Mouse (Mus musculus) kidney, adult 18-20 months (tissue): ENCODE results near the gene Ncoa3.

Experiments
- DNase-seq: peaks from one replicate; pipeline ENCODE4 v3.0.0; 2021

The Ncoa3 gene

DNA sequence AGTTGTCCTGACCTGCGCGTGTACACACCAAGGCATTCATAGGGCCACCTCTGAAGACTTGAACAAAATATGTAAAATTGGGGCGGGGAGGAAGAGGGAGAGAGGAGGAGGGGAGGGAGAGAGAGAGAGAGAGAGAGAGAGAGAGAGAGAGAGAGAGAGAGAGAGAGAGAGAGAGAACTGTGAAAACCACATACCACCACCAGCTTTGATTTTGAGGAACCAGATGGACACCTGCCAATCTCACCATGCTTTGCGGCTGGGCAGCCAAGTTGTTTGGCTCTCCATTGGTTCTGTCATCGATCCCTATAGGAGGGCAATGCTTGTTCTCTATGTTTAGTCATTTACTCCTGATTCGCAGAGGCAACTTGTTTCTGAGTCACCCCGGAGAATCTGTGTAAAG lies 21.7 kb upstream of the Ncoa3 start:
- no peak for DNase-seq

DNA sequence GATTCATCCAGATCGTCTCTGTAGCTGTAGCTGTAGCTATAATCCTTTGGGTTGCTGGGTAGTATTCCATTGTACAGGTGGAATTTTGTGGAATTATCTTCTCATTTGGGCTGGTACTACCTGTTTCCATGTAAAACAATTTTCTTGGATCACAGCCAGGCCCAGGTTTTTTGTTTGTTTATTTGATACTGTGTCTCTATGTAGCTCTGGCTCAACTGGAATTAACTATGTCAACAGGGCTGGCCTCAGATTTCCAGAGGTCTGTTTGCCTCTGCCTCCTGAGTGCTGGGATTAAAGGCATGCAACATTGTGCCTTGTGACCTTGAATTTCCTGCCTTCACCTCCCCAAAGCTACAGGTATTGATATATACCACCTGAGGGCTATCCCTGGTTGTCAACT lies 18.1 kb upstream of the Ncoa3 start:
- DNase-seq: no peak

DNA sequence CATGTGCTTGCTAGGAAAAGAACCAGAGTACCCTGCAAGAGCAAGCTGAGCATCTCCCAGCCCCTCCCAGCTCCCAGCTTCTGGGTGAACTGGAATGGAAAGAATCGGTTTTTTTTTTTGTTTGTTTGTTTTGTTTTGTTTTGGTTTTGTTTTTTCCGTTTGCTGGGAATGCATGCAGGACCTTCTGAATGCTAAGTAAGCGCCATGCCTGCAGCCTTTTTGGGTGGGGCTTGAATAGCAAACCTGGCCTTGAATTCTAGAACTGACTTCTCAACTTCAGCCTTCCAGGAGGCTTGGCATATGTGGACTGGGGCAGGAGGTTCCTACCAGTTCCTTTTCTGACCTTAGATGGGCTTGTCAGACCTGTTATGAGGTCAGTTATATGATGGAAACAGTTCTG lies 16.2 kb upstream of the Ncoa3 start:
- no peak for DNase-seq

DNA sequence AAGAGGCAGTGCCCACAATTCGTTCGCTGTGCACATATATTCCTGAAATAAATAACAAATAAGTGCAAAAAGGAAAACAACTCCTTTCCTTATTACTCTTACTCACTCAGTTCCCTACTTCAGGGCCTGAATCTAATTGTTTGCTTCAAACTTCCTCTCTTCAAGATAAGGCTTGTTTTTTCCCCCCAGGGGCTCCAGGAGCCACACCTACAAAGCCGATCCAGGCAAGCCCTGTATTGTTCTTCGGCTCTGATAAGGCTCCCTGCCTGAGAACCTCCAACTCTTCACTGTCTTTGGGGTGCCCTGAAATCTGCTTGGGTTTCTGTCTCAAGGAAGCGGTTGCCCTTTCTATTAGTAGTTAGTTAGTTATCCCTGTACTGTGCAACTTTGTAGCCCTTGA lies 15.6 kb upstream of the Ncoa3 start:
- no peak for DNase-seq

DNA sequence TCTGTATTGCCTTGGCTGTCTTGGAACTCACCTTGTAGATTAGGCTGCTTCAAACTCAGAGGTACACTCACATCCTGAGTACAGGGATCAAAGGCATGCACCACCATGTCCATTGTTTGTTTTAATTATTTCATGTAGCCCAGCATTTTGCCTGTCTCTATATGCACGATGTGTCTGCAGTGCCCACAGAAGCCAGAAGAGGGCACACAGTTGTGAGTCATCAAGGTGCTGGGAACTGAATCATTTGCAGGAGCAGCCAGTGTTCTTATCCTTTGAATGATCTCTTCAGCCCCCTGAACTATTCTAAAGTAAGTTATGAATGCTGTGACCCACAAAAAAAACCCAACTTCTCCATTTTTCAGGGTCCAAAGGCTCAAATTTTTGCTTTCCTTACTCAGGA lies 14.3 kb upstream of the Ncoa3 start:
- no peak for DNase-seq

DNA sequence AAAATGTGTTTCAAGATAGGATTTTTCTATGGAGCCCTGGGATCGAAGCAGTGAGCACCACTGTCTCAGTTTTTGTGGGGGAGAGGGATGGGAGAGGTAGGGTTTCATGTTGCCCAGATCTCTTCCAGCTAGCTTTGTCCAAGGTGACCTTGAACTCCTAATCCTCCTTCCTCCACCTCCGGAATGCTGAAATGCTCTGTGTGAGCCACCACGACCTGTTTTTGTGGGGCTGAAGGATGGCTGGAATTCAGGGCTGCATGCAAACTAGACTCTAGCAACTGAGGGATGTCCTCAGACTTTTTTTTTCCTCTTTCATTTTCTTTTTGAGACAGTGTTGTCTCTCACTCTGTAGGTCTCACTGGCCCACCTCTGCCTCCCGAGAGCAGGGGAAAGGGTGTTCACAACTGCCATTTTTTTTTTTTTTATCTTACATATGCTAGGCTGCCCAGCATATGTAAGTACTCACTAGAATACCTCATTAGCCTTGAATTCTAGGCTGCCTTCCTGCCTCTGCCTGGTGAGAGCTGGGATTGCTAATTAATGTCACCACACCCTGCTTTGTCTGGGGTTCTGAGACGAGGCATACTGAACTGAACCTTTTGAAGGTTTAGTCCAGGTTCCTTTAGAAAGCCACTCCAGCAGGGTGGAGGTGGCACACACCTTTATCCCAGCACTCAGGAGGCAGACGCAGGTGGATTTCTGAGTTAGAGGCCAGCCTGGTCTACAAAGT lies 11.0 kb upstream of the Ncoa3 start:
- no peak for DNase-seq

DNA sequence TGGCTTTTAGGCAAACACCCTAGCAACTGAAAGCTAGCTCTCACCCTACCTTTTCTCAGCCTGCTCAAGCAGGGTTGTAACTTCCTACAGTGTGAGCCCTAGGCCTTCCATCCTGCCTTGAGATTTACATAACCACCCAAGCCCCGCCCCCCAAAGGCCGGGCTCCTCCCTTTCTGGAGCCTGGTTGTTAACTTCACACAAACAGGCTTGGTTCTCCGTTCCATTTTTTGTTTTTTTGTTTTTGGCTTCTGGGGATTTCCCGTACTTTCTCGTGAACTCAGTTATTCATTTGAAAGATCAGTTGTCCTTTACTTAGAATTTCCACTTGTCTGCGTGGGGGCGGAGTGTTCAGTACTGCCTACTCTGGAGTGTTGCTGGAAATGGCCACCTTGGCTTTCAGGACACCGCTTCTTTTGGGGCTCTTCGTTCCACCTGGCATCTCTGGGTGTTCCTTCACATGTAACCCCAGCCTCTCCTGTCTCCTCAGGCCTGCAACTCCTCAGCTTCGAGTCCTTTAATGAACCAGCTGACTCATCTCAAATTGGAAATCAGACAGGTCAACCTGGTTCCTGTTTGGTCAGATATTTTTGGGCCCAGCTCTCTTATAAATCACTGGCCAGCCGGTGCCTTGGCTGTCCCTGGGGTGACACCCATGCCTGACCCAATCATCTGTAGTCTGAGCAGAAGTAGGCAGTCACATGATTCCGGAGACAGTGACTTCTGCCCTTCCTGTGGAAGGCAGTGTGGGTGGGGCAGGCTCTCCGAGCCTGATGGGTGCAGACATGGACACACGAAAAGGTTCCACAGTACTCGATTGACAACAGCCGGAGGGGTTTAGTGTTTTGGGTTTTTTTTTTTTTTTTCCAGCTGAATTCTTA lies 9.7 kb upstream of the Ncoa3 start:
- peak; percentile 90 for DNase-seq

DNA sequence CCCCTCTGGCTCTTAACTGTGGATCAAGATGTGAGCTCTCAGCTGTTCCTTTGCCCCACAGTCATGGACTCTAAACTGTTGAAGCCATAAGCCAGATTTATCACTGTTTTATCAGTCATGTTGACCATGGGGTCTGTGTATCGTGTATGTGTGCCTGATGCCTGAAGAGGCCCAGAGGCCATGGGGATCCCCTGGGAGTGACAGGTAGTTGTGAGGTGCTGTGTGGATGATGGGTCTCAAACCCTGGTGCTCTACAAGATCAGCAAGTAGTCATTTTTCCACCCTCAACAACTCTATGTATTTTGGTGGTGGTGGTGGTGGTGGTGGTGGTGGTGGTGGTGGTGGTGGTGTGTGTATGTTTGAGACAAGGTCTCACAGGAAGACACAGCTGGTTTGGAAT lies 8.1 kb upstream of the Ncoa3 start:
- DNase-seq: no peak

- no peak for DNase-seq
Measured at GRCm38 (mm10) chr2:165984891-165985290, 7.5 kb upstream of the Ncoa3 start.

- DNase-seq: no peak
Measured at GRCm38 (mm10) chr2:165985581-165985980, 6.9 kb upstream of the Ncoa3 start.

DNA sequence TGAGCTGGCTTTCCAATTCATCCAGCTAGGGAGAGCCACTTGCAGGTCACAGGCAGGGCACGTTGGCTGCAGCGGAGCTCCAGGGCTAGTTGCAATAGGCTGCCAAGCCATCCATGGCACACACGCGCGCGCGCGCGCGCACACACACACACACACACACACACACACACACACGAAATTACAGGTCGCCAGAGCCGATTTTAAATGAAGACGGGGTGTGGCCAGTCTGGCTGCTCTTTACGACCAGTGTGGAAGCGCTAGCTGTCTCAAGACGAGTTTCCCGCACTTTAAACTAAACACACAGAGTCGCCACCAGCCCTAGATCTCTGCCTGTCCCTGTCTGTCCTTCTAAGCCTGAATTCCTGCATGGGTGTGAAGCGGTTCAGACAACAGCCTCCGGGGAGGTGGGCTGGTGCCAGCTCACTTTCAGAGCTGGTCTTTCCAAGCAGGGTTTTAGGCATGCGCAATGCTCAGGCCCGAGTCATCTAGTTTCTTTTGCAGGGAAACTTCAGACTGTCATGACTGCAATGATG lies 5.4 kb upstream of the Ncoa3 start:
- DNase-seq: peak; percentile 87

DNA sequence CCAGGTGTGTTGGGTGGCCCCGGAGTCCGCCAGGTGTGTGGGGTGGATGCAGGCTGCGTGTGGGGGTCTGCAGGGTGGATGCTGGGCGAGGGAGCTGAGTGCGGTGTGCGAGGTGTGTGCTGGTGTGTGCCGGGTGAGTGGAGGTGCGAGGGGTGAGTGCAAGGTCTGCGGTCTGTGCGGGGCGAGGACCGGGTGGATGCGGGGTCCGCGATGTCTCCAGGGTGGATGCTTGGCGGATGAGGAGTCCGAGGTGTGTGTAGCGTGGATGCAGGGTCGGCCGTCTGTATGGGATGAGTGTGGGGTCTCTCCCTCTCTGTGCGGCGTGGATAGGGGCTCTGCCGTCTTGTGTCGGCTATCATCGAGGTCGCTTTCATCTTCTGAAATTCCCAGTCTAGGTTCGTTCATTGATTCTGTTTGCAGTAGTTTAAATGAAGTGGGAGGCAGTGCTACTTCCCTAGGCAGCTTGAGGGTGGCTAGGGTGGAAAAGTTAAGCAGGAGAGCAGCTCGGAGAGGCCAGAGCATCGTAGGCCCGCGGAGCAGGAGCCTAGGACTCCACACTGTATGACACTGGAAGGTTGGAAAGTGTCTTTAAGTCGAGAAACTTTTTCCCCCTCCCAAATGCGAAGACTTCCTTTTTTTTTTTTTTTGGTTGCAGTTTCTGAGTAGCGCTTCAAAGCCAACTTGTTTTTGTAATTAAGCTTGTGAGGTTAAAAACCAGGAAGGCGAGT lies 901 bp downstream of the Ncoa3 start:
- peak; percentile 44 for DNase-seq

- DNase-seq: no peak
Measured at GRCm38 (mm10) chr2:165994341-165994740, 1.9 kb downstream of the Ncoa3 start.

DNA sequence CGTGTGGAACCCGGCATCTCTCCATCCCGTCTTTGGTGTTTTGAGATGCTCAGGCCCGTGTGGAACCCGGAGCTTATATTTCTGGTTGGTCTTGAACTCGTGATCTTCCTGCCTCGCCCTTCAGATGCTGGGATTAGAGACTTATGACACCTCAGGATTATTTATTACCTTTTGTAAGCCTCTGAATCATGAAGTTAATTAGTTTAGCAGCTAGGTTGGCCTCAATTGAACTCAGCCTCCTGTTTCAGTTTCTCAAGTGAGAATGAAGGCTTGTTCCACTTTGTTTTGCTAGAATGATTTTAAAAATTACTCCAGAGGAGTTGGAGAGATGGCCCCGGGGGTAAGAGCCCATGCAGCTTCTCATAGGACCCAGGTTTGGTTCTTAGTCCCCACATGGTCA lies 3.3 kb downstream of the Ncoa3 start:
- no peak for DNase-seq

DNA sequence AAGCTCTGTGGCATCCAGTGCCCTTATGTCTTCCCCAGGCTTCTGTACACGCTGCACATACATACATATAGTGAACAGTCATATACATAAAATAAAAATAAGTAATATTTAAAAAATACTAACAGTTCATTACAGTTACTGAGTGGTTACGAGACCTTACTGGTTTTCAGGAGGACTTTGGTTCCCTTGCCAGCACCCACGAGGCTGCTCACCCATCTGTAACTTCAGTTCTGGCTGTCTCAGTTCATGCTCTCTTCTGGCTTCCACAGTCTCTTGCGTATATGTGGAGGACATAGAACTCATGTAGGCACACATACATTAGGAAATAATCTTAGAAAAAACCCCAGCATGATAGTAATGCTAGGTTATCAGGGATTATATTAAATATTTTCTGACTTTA lies 3.7 kb downstream of the Ncoa3 start:
- DNase-seq: peak; percentile 58

- DNase-seq: no peak
Measured at GRCm38 (mm10) chr2:165997256-165997967, 5.0 kb downstream of the Ncoa3 start.

- DNase-seq: no peak
Measured at GRCm38 (mm10) chr2:165998969-165999368, 6.5 kb downstream of the Ncoa3 start.

GRCm38 (mm10) chr2:165999790-166000189 lies 7.4 kb downstream of the Ncoa3 start:
- DNase-seq: peak; percentile 62

DNA sequence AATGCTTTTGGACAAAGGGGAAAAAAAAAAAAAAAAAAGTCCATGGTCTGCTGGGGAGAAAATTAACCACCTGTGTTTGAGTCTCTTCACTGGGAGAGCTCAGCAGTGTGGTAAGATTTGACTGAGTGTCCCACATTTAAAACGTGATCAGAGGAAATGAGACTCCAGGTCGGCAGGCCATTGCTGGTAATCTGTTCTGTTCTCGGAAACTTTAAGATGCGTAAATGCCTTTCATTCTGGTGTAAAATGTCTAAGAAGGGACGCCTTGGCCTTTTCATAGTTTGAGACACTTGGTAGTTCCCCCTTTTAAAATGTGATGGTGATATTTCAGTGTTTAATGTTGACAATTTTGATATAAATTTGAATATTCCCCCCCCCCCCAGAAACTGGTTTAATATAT lies 7.8 kb downstream of the Ncoa3 start:
- no peak for DNase-seq

- no peak for DNase-seq
Measured at GRCm38 (mm10) chr2:166000769-166001168, 8.3 kb downstream of the Ncoa3 start.

DNA sequence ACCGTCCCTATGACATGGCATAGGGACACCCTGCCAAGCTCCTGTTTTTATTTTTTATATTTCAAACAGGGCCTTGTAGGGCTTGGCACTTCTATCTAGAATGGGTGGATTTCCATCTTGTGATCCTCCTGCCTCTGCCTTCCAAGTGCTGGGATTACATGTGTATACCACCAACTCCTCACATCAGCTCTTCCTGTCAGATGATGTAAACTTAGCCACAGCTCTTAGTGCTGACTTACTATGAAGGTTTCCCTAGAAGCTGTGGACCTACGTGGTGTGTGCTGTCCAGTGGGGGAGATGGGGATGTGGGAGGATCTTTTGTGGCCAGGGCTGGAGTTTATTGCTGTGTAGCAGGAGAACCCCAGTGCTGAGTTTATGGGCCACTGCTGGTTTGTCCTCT lies 8.9 kb downstream of the Ncoa3 start:
- DNase-seq: no peak

DNA sequence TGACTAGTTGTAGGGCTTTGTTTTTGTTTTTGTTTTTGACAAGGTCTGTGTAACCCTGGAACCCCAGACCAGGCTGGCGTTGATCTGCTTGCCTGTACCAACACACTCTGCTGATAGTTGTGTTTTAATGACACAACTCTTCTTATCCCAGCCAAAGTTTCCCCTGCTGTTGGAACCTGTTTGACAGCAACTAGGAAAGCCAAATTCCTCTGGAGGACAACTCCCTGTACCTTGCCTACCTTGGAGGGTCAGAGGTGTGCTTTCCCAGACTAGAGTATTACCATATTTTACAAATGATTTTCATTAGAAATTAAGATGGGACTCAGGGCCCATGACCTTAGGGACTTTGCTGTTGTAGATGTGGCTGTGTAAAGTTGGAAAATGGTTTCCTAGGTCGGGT lies 9.3 kb downstream of the Ncoa3 start:
- no peak for DNase-seq

GRCm38 (mm10) chr2:166002429-166002828 lies 10.0 kb downstream of the Ncoa3 start:
- no peak for DNase-seq
